ENCODE assay signal across 9 mouse cellular contexts in genomic region chr7:6851717-6852503, GRCm38 (mm10).
A peak's percentile ranks its signal among the peaks of the same experiment; 100 is the strongest.
DNase-seq lines count a peak whose midpoint lies in the region; ATAC-seq lines count a peak whose summit lies in the region.
"Had no signal": no experiment of that assay in that cellular context is flagged by ENCODE, and none has a peak within 500 bp of the region (broad histone marks: within the 10 kb centered on the region; RNA-seq: fewer than 3 reads in every experiment).

No protein-coding gene starts in this region.

- H3K4me1 ChIP-seq in midbrain, embryonic 11.5 days (ENCODE audit: control insufficient read depth, insufficient read depth, low read length): peaks cover 9% of the 10 kb centered on the region

- H3K27me3 ChIP-seq in midbrain, embryonic 11.5 days (ENCODE audit: control insufficient read depth, insufficient read depth, low read length): no peaks in the 10 kb centered on the region

- 31% methylated on average over 5 of the region's 5 CpGs for WGBS in midbrain, embryonic 11.5 days

- H3K27ac ChIP-seq in midbrain, embryonic 11.5 days (ENCODE audit: low read depth, low read length): no peak overlapping the region

- no peak overlapping the region for H3K9ac ChIP-seq in midbrain, embryonic 11.5 days (ENCODE audit: low read length)

- H3K4me2 ChIP-seq in midbrain, embryonic 11.5 days: no peak overlapping the region

- H3K4me3 ChIP-seq in midbrain, embryonic 11.5 days (ENCODE audit: low read depth, low read length): no peak overlapping the region

- no peaks in the 10 kb centered on the region for H3K36me3 ChIP-seq in midbrain, embryonic 11.5 days (ENCODE audit: control insufficient read depth, insufficient read depth, low read length)

- peak; percentile 15 for DNase-seq in adrenal gland, postnatal 14 days
- DNase-seq in adrenal gland, postnatal 25 days: no peak
- peak; percentile 29 for DNase-seq in R1 (ENCODE audit: low read depth, low spot score)
- peak; percentile 51 for DNase-seq in forelimb bud, embryonic 11.5 days (ENCODE audit: low read depth, low spot score)
- peak; percentile 92 for DNase-seq in midbrain, embryonic 11.5 days (ENCODE audit: low spot score, missing footprints)
- DNase-seq in layer of hippocampus, adult 8-10 months (ENCODE audit: low spot score in 2 of 2): no peak
- DNase-seq in adrenal gland, postnatal 10 days: no peak
- DNase-seq: heart, postnatal 10 days had no signal

- H3K9me3 ChIP-seq in midbrain, embryonic 11.5 days (ENCODE audit: control insufficient read depth, low read length): no peaks in the 10 kb centered on the region

- ATAC-seq in midbrain, embryonic 11.5 days (ENCODE audit: low FRiP score): peak; percentile 95
- ATAC-seq in erythroblast, adult 5-6 weeks (replicated peaks; ENCODE audit: low FRiP score, poor library complexity, severe bottlenecking): no peak

Comparison
In these comparisons a context has a peak if more than half of its experiments do, and no peak if none do; other contexts are left out.
1. DNase-seq: peak in adrenal gland, postnatal 14 days (single experiment), R1 (single experiment), forelimb bud, embryonic 11.5 days (single experiment) and midbrain, embryonic 11.5 days (single experiment); none in adrenal gland, postnatal 25 days (single experiment), layer of hippocampus, adult 8-10 months (0 of 2) and adrenal gland, postnatal 10 days (single experiment).